Mouse (Mus musculus) bone marrow macrophage, adult 2 months (primary cell): Measurements from ENCODE around the gene Hist1h4n. TPM values are rescaled to one million over a fixed set of nuclear protein-coding genes. Genes with fewer than 3 reads are reported as not detected.
"Not testable (repeated sequence)": the region's sequence is repeated elsewhere in the genome, so short reads cannot be mapped to it uniquely, and the experiment has no call there.

ENCODE experiments used
- H3K27ac ChIP-seq: 2 replicates; pipeline ENCODE4 v1.5.1; 2012; ENCODE audit warnings: low read depth, low read length; ENCODE audit not compliant: insufficient read depth
- H3K4me1 ChIP-seq: 2 replicates; pipeline ENCODE4 v1.6.1; 2012; ENCODE audit warnings: low read length; ENCODE audit not compliant: control insufficient read depth, insufficient read depth
- H3K4me3 ChIP-seq: 2 replicates; pipeline ENCODE4 v1.5.1; 2012; ENCODE audit warnings: mild to moderate bottlenecking, low read length, moderate library complexity; ENCODE audit not compliant: insufficient read depth
- CTCF ChIP-seq: IDR thresholded peaks from 2 replicates; pipeline ENCODE4 v1.5.1; 2012; ENCODE audit warnings: low read depth, mild to moderate bottlenecking, low read length, moderate library complexity
- POLR2A ChIP-seq: IDR thresholded peaks from 2 replicates; pipeline ENCODE4 v1.6.1; 2012; ENCODE audit warnings: mild to moderate bottlenecking, low read depth, low read length, borderline replicate concordance
- polyA plus RNA-seq: library from polyadenylated mRNA; stranded (reverse); fragments of >200 nt; gene quantifications from 2 replicates; pipeline ENCODE4 v1.2.4, GENCODE M21; 2012; ENCODE audit not compliant: missing spikeins, insufficient read depth, insufficient read length

Gene Hist1h4n
- polyA plus RNA-seq, 1 experiment, result not detected

GRCm38 (mm10) chr13:21830344-21830743 is 1.7 kb downstream of the Hist1h4n start:
- H3K4me3 ChIP-seq, result no peak overlapping the region
- H3K27ac ChIP-seq, result no peak overlapping the region
- no peak for TF ChIP-seq CTCF
- no peak for TF ChIP-seq POLR2A
- peaks cover 4% of the 10 kb centered on the region; the same call in 1 of the 2 replicates for H3K4me1 ChIP-seq

- peaks cover 9% of the 10 kb centered on the region for H3K4me1 ChIP-seq
- no peak overlapping the region for H3K4me3 ChIP-seq
- no peak overlapping the region for H3K27ac ChIP-seq
- TF ChIP-seq CTCF (no peak), POLR2A (no peak)
Measured at GRCm38 (mm10) chr13:21828511-21828910, 3.5 kb downstream of the Hist1h4n start.

- H3K4me3 ChIP-seq, H3K27ac ChIP-seq: not testable (repeated sequence)
- H3K4me1 ChIP-seq, result peaks cover 10% of the 10 kb centered on the region
Measured at GRCm38 (mm10) chr13:21820082-21820890, 11.7 kb downstream of the Hist1h4n start.

- Histone ChIP-seq H3K27ac (peak overlapping the region; percentile 53), H3K4me3 (peak overlapping the region; percentile 17)
- not testable (repeated sequence) for H3K4me1 ChIP-seq
Measured at GRCm38 (mm10) chr13:21812092-21812491, 19.9 kb downstream of the Hist1h4n start.

- Histone ChIP-seq H3K27ac (peak within 1 kb of the TSS; percentile 53), H3K4me3 (peak within 1 kb of the TSS; percentile 17)
- H3K4me1 ChIP-seq, result not testable (repeated sequence)
Measured at GRCm38 (mm10) chr13:21811539-21811938, 20.5 kb downstream of the Hist1h4n start, which contains the start of gene Hist1h4m. TSS of gene Hist1h4m (plus strand) at chr13:21811746.

- not testable (repeated sequence) for H3K27ac ChIP-seq, H3K4me1 ChIP-seq, H3K4me3 ChIP-seq
Measured at GRCm38 (mm10) chr13:21811074-21811473, 20.9 kb downstream of the Hist1h4n start.

- not testable (repeated sequence) for H3K27ac ChIP-seq, H3K4me1 ChIP-seq, H3K4me3 ChIP-seq
Measured at GRCm38 (mm10) chr13:21810073-21810472, 21.9 kb downstream of the Hist1h4n start, which contains the start of the genes Hist1h2bq and Hist1h2ao. TSS of gene Hist1h2bq (minus strand) at chr13:21810197. TSS of gene Hist1h2ao (plus strand) at chr13:21810465.

- not testable (repeated sequence) for H3K27ac ChIP-seq, H3K4me1 ChIP-seq, H3K4me3 ChIP-seq
Measured at GRCm38 (mm10) chr13:21803058-21803457, 28.9 kb downstream of the Hist1h4n start.

- H3K4me1 ChIP-seq, H3K4me3 ChIP-seq, H3K27ac ChIP-seq: not testable (repeated sequence)
Measured at GRCm38 (mm10) chr13:21797163-21797562, 34.8 kb downstream of the Hist1h4n start.

- TF ChIP-seq CTCF (no peak), POLR2A (no peak)
- no peak overlapping the region for H3K27ac ChIP-seq
- H3K4me1 ChIP-seq, result peaks cover 6% of the 10 kb centered on the region
- H3K4me3 ChIP-seq, result no peak overlapping the region
Measured at GRCm38 (mm10) chr13:21795584-21795983, 36.4 kb downstream of the Hist1h4n start.

- no peak for TF ChIP-seq CTCF
- H3K4me3 ChIP-seq, result no peak overlapping the region
- H3K4me1 ChIP-seq, result peaks cover 18% of the 10 kb centered on the region
- H3K27ac ChIP-seq, result no peak overlapping the region
Measured at GRCm38 (mm10) chr13:21790601-21791283, 41.3 kb downstream of the Hist1h4n start.
